Mouse (Mus musculus) limb, embryonic 12.5 days (tissue): Measurements from ENCODE around the gene Pde4c. TPM values are rescaled to one million over a fixed set of nuclear protein-coding genes. Genes with fewer than 3 reads are reported as not detected.
A peak's percentile ranks its signal among the peaks of the same experiment; 100 is the strongest.

Experiments
- ATAC-seq: fragments of 200-750 bp; cut with Nextera tagmentation; 2 replicates; pipeline ENCODE4 v1.8.0; 2017; ENCODE audit warnings: low read depth, moderate TSS enrichment; ENCODE audit not compliant: insufficient number of reproducible peaks, insufficient read depth, low FRiP score, low TSS enrichment
- H3K27ac ChIP-seq: fragments of 300-500 bp; sonication (generic); 2 replicates; pipeline ENCODE4 v1.5.1; 2016; ENCODE audit warnings: mild to moderate bottlenecking, moderate library complexity
- H3K27me3 ChIP-seq: fragments of 300-500 bp; sonication (generic); 2 replicates; pipeline ENCODE4 v1.6.1; 2016; ENCODE audit warnings: mild to moderate bottlenecking, moderate library complexity
- H3K36me3 ChIP-seq: fragments of 300-500 bp; sonication (generic); 2 replicates; pipeline ENCODE4 v1.6.1; 2016; ENCODE audit warnings: mild to moderate bottlenecking, moderate library complexity
- H3K4me1 ChIP-seq: fragments of 300-500 bp; sonication (generic); replicated peaks from 2 replicates; pipeline ENCODE4 v1.6.1; 2016
- H3K4me2 ChIP-seq: fragments of 300-500 bp; sonication (generic); 2 replicates; pipeline ENCODE4 v1.6.1; 2016; ENCODE audit warnings: mild to moderate bottlenecking, moderate library complexity
- H3K4me3 ChIP-seq: fragments of 300-500 bp; sonication (generic); replicated peaks from 2 replicates; pipeline ENCODE4 v1.5.1; 2016; ENCODE audit warnings: mild to moderate bottlenecking
- H3K9ac ChIP-seq: fragments of 300-500 bp; sonication (generic); replicated peaks from 2 replicates; pipeline ENCODE4 v1.6.1; 2016; ENCODE audit warnings: mild to moderate bottlenecking, moderate library complexity
- H3K9me3 ChIP-seq: fragments of 300-500 bp; sonication (generic); 2 replicates; pipeline ENCODE4 v1.6.1; 2016; ENCODE audit warnings: mild to moderate bottlenecking, moderate library complexity
- WGBS: fragments of 180-500 bp; shearing (Covaris S2); methylation state at CpG from one replicate; pipeline ENCODE4 v1.1.7; 2016; 5-methylcytosine and 5-hydroxymethylcytosine counted together
- polyA plus RNA-seq: library from polyadenylated mRNA; unstranded; fragments of >200 nt; fragmentation: Nextera tagmentation; extraction: Ambion mirVana; gene quantifications from 2 replicates; pipeline ENCODE4 v1.2.1, GENCODE M21; 2016

The Pde4c gene
- polyA plus RNA-seq, 1 experiment from 2014 or later, result 0.33 TPM

- ATAC-seq, result no peak
- Histone ChIP-seq H3K4me1 (peaks cover 19% of the 10 kb centered on the region), H3K36me3 (peaks cover 73% of the 10 kb centered on the region), H3K4me2 (no peak overlapping the region), H3K27ac (no peak overlapping the region), H3K4me3 (no peak overlapping the region), H3K9me3 (no peaks in the 10 kb centered on the region), H3K9ac (no peak overlapping the region), H3K27me3 (no peaks in the 10 kb centered on the region)
- 80% methylated on average over 11 of the region's 11 CpGs for WGBS
Observed at GRCm38 (mm10) chr8:70780093-70780492, 56.6 kb downstream of the Pde4c start.

- peaks cover 84% of the 10 kb centered on the region for H3K36me3 ChIP-seq
- WGBS, result 86% methylated on average over 25 of the region's 25 CpGs
- no peak for ATAC-seq
Observed at GRCm38 (mm10) chr8:70786291-70787050, 63.0 kb downstream of the Pde4c start.

DNA sequence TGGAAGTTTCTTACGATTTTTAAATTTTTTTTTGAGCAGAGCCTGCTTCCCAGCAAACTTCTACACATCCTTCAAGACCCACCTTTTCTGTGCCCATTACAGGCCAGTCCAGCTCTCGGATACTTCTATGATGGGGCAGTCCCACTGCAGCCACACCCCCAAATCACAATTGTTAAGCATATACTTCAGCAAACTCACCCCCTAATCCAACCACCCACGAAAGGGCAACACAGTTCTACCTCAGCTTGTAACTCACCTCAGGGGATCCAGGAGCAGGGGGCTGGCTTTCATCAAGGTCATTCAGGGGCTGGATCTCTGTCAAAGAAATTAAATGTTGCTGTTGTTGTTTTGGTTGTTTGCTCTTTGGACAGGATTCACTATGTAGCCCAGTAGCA, 63.5 kb downstream of the Pde4c start:
- peaks cover 39% of the 10 kb centered on the region for H3K4me1 ChIP-seq
- H3K9ac ChIP-seq, result no peak overlapping the region
- H3K36me3 ChIP-seq, result peaks cover 78% of the 10 kb centered on the region
- H3K4me2 ChIP-seq, result no peak overlapping the region
- no peak overlapping the region for H3K27ac ChIP-seq
- H3K9me3 ChIP-seq, result no peaks in the 10 kb centered on the region
- H3K27me3 ChIP-seq, result 0 out of 2 replicates have a peak, but pooled peaks cover 3% of the 10 kb centered on the region
- ATAC-seq, result no peak
- no peak overlapping the region for H3K4me3 ChIP-seq
- WGBS, result 85% methylated on average over 3 of the region's 3 CpGs

More at GRCm38 (mm10) chr8:70786291-70787050, 63.0 kb downstream of the Pde4c start:
- H3K4me2 ChIP-seq, result no peak overlapping the region
- no peaks in the 10 kb centered on the region for H3K9me3 ChIP-seq
- H3K4me3 ChIP-seq, result no peak overlapping the region
- H3K27ac ChIP-seq, result no peak overlapping the region
- 0 out of 2 replicates have a peak, but pooled peaks cover 3% of the 10 kb centered on the region for H3K27me3 ChIP-seq
- no peak overlapping the region for H3K9ac ChIP-seq
- peaks cover 34% of the 10 kb centered on the region for H3K4me1 ChIP-seq

GRCm38 (mm10) chr8:70787941-70788667, 64.6 kb downstream of the Pde4c start:
- H3K4me3 ChIP-seq, result no peak overlapping the region
- WGBS, result 19% methylated on average over 30 of the region's 30 CpGs
- no peak for ATAC-seq
- H3K4me1 ChIP-seq, result peaks cover 46% of the 10 kb centered on the region
- no peak overlapping the region for H3K9ac ChIP-seq
- H3K27me3 ChIP-seq, result 0 out of 2 replicates have a peak, but pooled peaks cover 3% of the 10 kb centered on the region
- H3K36me3 ChIP-seq, result peaks cover 67% of the 10 kb centered on the region
- H3K9me3 ChIP-seq, result no peaks in the 10 kb centered on the region
- H3K4me2 ChIP-seq, result peak overlapping the region; percentile 17
- H3K27ac ChIP-seq, result no peak overlapping the region

GRCm38 (mm10) chr8:70789046-70789445, 65.5 kb downstream of the Pde4c start:
- 78% methylated on average over 10 of the region's 10 CpGs for WGBS
- Histone ChIP-seq H3K27ac (no peak overlapping the region), H3K9ac (no peak overlapping the region)

GRCm38 (mm10) chr8:70790846-70791245, 67.3 kb downstream of the Pde4c start:
- Histone ChIP-seq H3K9me3 (no peaks in the 10 kb centered on the region), H3K27ac (peak overlapping the region; percentile 57; the same call in 1 of the 2 replicates), H3K27me3 (peaks cover 10% of the 10 kb centered on the region; the same call in 1 of the 2 replicates), H3K4me1 (peaks cover 51% of the 10 kb centered on the region), H3K4me2 (peak overlapping the region; percentile 70), H3K36me3 (peaks cover 40% of the 10 kb centered on the region), H3K4me3 (peak overlapping the region; percentile 73), H3K9ac (peak overlapping the region; percentile 87)
- no peak for ATAC-seq
- WGBS, result 57% methylated on average over 8 of the region's 8 CpGs

More at GRCm38 (mm10) chr8:70789046-70789445, 65.5 kb downstream of the Pde4c start:
- Histone ChIP-seq H3K4me3 (no peak overlapping the region), H3K36me3 (peaks cover 58% of the 10 kb centered on the region), H3K4me1 (peaks cover 51% of the 10 kb centered on the region), H3K4me2 (no peak overlapping the region), H3K27me3 (0 out of 2 replicates have a peak, but pooled peaks cover 3% of the 10 kb centered on the region), H3K9me3 (no peaks in the 10 kb centered on the region)
- ATAC-seq, result no peak

DNA sequence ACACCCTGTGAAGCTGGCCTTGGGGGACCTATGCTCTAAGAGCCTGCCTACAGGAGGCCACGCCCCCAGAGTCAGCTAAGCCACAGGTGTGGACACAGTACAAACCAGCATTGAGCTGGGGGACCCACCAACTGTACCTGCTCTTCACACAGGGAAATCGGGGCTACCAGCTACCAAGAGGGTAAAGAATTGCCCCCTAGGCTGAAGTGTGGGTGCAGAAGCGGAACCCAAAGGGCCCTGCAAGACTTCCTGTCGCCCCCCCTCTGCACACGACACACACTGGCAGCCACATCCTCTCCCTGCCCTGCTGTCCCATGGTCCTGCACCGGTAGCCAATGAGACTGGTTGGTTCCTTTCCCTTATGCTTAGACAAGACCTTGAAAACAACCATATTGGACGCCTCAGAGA, 67.8 kb downstream of the Pde4c start:
- H3K9ac ChIP-seq, result peak overlapping the region; percentile 87
- peak overlapping the region; percentile 70 for H3K4me2 ChIP-seq
- 81% methylated on average over 7 of the region's 7 CpGs for WGBS
- peaks cover 35% of the 10 kb centered on the region for H3K36me3 ChIP-seq
- H3K4me1 ChIP-seq, result peaks cover 51% of the 10 kb centered on the region
- H3K9me3 ChIP-seq, result no peaks in the 10 kb centered on the region
- peak overlapping the region; percentile 73 for H3K4me3 ChIP-seq
- peak overlapping the region; percentile 57; the same call in 1 of the 2 replicates for H3K27ac ChIP-seq
- peaks cover 11% of the 10 kb centered on the region for H3K27me3 ChIP-seq
- ATAC-seq, result no peak

DNA sequence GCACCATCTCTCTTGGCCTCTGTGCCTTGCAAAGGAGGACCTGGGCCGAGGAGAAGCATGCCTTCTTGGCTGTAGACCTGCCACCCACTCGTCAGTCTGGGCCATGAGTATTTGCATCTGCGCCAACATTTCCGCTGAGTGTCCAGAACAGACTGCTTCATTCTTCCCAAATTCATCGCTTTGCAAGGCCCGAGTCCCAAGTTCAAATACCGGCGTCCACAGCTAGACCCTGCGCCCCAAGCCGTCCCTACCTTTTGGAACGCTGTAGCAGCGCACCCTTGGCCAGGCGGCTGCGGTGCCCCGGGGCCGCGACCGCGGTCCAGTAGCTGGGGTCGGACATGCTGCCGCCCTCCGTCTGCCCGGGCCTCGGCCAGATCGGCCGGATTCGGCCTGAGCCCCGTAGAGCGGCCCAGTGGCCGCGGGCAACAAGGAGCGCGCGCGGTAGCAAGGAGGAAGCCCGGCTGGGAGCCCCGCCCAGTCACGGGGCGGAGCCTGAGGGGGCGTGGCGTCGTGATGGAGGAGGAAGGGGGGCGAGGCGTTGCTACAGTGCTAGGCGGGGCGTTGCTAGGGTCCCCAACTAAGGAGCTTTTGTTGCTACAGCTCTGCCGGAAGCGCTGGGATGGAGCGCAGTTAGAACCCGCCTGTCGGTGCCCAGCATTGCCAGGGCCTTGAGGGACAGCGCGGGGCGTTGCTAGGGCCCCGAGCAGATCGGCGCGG, 68.6 kb downstream of the Pde4c start:
- Histone ChIP-seq H3K27me3 (peaks cover 14% of the 10 kb centered on the region), H3K27ac (peak overlapping the region; percentile 91), H3K4me2 (peak overlapping the region; percentile 70), H3K4me3 (peak overlapping the region; percentile 73), H3K9ac (peak overlapping the region; percentile 87), H3K36me3 (peaks cover 27% of the 10 kb centered on the region), H3K4me1 (peaks cover 51% of the 10 kb centered on the region), H3K9me3 (no peaks in the 10 kb centered on the region)
- 6% methylated on average over 58 of the region's 58 CpGs for WGBS
- ATAC-seq, result peak; percentile 79

GRCm38 (mm10) chr8:70792700-70793099, 69.2 kb downstream of the Pde4c start:
- H3K27me3 ChIP-seq, result peaks cover 17% of the 10 kb centered on the region
- peaks cover 21% of the 10 kb centered on the region for H3K36me3 ChIP-seq
- peak; percentile 49 for ATAC-seq
- H3K4me2 ChIP-seq, result peak overlapping the region; percentile 70
- peaks cover 53% of the 10 kb centered on the region for H3K4me1 ChIP-seq
- peak overlapping the region; percentile 87; the same call in 1 of the 2 replicates for H3K9ac ChIP-seq
- WGBS, result under 1% methylated on average over 20 of the region's 20 CpGs
- H3K4me3 ChIP-seq, result peak overlapping the region; percentile 73
- H3K27ac ChIP-seq, result peak overlapping the region; percentile 91
- no peaks in the 10 kb centered on the region for H3K9me3 ChIP-seq

DNA sequence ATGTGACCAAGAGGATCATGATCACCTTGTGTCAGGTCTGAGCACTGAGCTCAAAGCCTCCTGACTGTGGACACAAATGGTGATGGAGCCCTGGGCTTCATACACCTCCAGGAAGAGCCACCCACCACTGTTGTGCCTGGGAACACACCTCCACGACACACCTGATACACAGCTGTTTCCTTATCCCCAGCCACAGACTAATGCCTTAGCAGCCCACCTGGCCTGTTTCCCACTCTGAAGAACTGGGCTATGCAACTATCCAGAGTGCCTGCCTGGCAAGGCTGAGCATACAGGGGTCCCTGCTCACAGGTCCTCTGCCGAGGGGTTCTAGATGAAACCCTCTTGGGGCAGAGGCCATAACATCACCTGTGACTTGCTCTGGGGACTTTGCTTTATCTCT, 70.7 kb downstream of the Pde4c start:
- Histone ChIP-seq H3K27me3 (peaks cover 29% of the 10 kb centered on the region), H3K4me2 (no peak overlapping the region), H3K36me3 (peaks cover 6% of the 10 kb centered on the region; the same call in 1 of the 2 replicates), H3K9ac (0 out of 2 replicates have a peak overlapping the region, but pooled peaks have one; percentile 19), H3K27ac (no peak overlapping the region), H3K9me3 (no peaks in the 10 kb centered on the region), H3K4me3 (no peak overlapping the region), H3K4me1 (peaks cover 47% of the 10 kb centered on the region)
- ATAC-seq, result no peak
- WGBS, result 83% methylated on average over 2 of the region's 2 CpGs
